Mouse (Mus musculus) lung, embryonic 16.5 days (tissue): Measurements from ENCODE around the gene Esd. TPM values are rescaled to one million over a fixed set of nuclear protein-coding genes. Genes with fewer than 3 reads are reported as not detected.

ENCODE experiments used
- ATAC-seq: fragments of 200-750 bp; cut with Nextera tagmentation; 2 replicates; pipeline ENCODE4 v1.8.0; 2017; ENCODE audit warnings: low read depth, mild to moderate bottlenecking, moderate library complexity
- H3K27ac ChIP-seq: fragments of 300-500 bp; sonication (generic); 2 replicates; pipeline ENCODE4 v1.5.1; 2014; ENCODE audit warnings: mild to moderate bottlenecking, control low read depth, low read length
- H3K27me3 ChIP-seq: fragments of 300-500 bp; sonication (generic); 2 replicates; pipeline ENCODE4 v1.6.1; 2014; ENCODE audit warnings: low read depth, low read length, mixed read lengths; ENCODE audit not compliant: control insufficient read depth, insufficient read depth
- H3K36me3 ChIP-seq: fragments of 300-500 bp; sonication (generic); 2 replicates; pipeline ENCODE4 v1.6.1; 2014; ENCODE audit warnings: low read length; ENCODE audit not compliant: control insufficient read depth, insufficient read depth
- H3K4me1 ChIP-seq: fragments of 300-500 bp; sonication (generic); replicated peaks from 2 replicates; pipeline ENCODE4 v1.6.1; 2014; ENCODE audit warnings: low read length, mixed read lengths; ENCODE audit not compliant: control insufficient read depth, insufficient read depth
- H3K4me2 ChIP-seq: fragments of 300-500 bp; sonication (generic); 2 replicates; pipeline ENCODE4 v1.6.1; 2014; ENCODE audit warnings: low read depth, low read length, control low read depth
- H3K4me3 ChIP-seq: fragments of 300-500 bp; sonication (generic); 2 replicates; pipeline ENCODE4 v1.5.1; 2014; ENCODE audit warnings: mild to moderate bottlenecking, low read length, control low read depth
- H3K9ac ChIP-seq: fragments of 300-500 bp; sonication (generic); 2 replicates; pipeline ENCODE4 v1.6.1; 2014; ENCODE audit warnings: low read length, control low read depth
- H3K9me3 ChIP-seq: fragments of 300-500 bp; sonication (generic); 2 replicates; pipeline ENCODE4 v1.6.1; 2016; ENCODE audit warnings: low read length; ENCODE audit not compliant: control insufficient read depth
- WGBS: fragments of 180-500 bp; shearing (Covaris S2); extraction: QIAGEN DNeasy Blood & Tissue Kit; methylation state at CpG from one replicate; pipeline ENCODE4 v1.1.7; 2014; 5-methylcytosine and 5-hydroxymethylcytosine counted together
- polyA plus RNA-seq: library from polyadenylated mRNA; unstranded; fragments of >200 nt; fragmentation: Nextera tagmentation; extraction: Ambion mirVana; gene quantifications from 2 replicates; pipeline ENCODE4 v1.2.1, GENCODE M21; 2015

The Esd gene
- polyA plus RNA-seq, 1 experiment from 2014 or later = 349 TPM

DNA sequence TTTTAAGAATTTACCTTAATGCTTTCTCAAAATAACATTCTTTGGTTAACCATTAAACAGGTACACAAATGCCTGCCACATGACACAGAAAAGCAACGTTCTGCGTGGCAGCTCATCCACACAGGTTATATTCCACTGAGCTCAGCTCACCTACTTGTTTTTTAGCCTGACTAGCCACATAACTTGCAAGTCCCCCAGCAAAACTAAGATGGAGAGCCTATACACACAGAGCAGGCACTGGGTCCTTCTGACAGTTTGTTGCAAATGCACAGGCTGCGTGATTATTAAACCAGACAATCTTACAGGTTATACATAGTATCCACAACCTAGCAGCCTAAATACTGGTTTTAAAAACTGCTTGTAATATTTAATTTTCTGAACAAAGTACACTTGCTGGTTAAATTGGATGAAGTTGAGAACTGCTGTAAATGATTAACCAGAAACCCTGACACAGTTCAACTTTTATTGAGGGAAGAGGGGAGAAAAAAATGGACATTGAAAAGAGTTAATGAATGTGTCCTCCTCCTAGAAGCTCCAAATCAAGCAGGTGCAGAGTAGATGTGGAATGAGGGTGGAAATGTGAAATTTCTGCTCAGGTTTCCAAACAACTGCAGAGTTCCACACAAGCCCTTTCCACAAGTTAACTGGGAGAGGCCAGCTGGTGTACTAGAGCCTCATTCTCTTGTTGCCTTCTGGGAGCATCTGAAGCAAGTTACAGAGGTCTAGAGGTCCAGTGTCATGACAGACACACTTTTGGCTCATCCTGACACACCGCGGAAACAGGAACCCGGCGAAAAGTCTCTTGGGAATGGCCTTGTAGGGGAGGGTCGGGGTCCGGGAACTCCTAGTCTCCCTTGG lies 647 bp upstream of the Esd start:
- WGBS = 22% methylated on average over 9 of the region's 9 CpGs
- Histone ChIP-seq H3K36me3 (peaks cover 2% of the 10 kb centered on the region), H3K4me2 (peak overlapping the region; percentile 78), H3K9me3 (no peaks in the 10 kb centered on the region), H3K4me1 (peaks cover 10% of the 10 kb centered on the region), H3K9ac (peak overlapping the region; percentile 55; the same call in 1 of the 2 replicates), H3K27me3 (no peaks in the 10 kb centered on the region), H3K27ac (peak overlapping the region; percentile 72), H3K4me3 (peak overlapping the region; percentile 77)
- ATAC-seq = no peak; the same call in 1 of the 2 replicates

GRCm38 (mm10) chr14:74733397-74733796 lies 1.3 kb downstream of the Esd start:
- no peak overlapping the region for H3K27ac ChIP-seq
- H3K9me3 ChIP-seq = no peaks in the 10 kb centered on the region
- ATAC-seq = no peak
- peak overlapping the region; percentile 46; the same call in 1 of the 2 replicates for H3K9ac ChIP-seq
- no peaks in the 10 kb centered on the region for H3K27me3 ChIP-seq
- H3K36me3 ChIP-seq = peaks cover 8% of the 10 kb centered on the region
- peak overlapping the region; percentile 59 for H3K4me2 ChIP-seq
- peak overlapping the region; percentile 77 for H3K4me3 ChIP-seq
- H3K4me1 ChIP-seq = peaks cover 10% of the 10 kb centered on the region
- WGBS = 48% methylated on average over 2 of the region's 2 CpGs

GRCm38 (mm10) chr14:74735471-74735870 lies 3.4 kb downstream of the Esd start:
- Histone ChIP-seq H3K9me3 (no peaks in the 10 kb centered on the region), H3K27ac (no peak overlapping the region), H3K36me3 (peaks cover 16% of the 10 kb centered on the region), H3K4me2 (no peak overlapping the region), H3K4me3 (no peak overlapping the region), H3K27me3 (no peaks in the 10 kb centered on the region), H3K9ac (no peak overlapping the region), H3K4me1 (peaks cover 10% of the 10 kb centered on the region)
- ATAC-seq = no peak
- 66% methylated on average over 6 of the region's 6 CpGs for WGBS

GRCm38 (mm10) chr14:74736850-74737249 lies 4.8 kb downstream of the Esd start:
- no peak for ATAC-seq
- peaks cover 23% of the 10 kb centered on the region for H3K36me3 ChIP-seq
- no peak overlapping the region for H3K4me3 ChIP-seq
- H3K27me3 ChIP-seq = no peaks in the 10 kb centered on the region
- H3K27ac ChIP-seq = no peak overlapping the region
- 96% methylated on average over 6 of the region's 6 CpGs for WGBS
- H3K4me1 ChIP-seq = peaks cover 10% of the 10 kb centered on the region
- H3K9me3 ChIP-seq = no peaks in the 10 kb centered on the region
- H3K9ac ChIP-seq = no peak overlapping the region
- no peak overlapping the region for H3K4me2 ChIP-seq

DNA sequence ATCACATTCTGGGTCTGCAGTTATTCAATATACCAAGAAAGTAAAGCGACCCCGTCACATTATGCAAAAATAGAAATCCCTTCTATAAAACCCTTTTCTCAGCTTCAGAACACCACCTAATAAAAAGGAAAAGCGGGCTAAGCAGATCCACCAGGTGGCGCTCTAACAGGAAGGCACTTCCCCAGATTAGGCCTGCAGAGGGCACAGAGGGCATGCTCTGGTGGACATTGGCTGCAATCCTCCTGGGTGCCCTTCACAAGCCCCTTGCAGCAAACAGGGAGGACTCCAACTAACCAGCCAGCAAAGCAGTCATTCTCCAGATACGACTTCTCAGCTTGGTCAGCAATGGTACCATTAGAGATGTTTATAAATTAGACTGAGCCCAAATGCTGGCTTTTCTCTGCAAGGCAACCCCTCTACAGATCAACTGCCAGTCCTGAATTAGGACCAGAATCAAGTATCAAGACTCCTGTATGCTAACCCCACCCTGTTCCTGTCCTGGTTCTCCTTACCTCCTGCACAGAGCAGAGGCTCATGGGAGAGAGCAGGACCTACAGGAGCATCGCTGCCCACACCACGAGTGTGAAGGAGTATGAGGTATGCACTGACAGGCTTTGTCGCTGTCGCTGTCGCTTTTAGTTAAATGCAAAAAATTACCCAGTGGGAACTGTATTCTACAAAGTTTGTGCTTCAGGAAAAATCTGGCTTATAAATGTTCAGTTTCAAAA lies 32.3 kb downstream of the Esd start:
- H3K4me3 ChIP-seq = no peak overlapping the region

GRCm38 (mm10) chr14:74767892-74768291 lies 35.8 kb downstream of the Esd start:
- H3K9ac ChIP-seq = no peak overlapping the region
- ATAC-seq = peak; percentile 84
- H3K36me3 ChIP-seq = peaks cover 15% of the 10 kb centered on the region

More for the DNA sequence above, 32.3 kb downstream of the Esd start:
- H3K4me1 ChIP-seq = 0 out of 2 replicates have a peak, but pooled peaks cover 4% of the 10 kb centered on the region
- no peak for ATAC-seq
- H3K9me3 ChIP-seq = no peaks in the 10 kb centered on the region
- no peak overlapping the region for H3K4me2 ChIP-seq
- H3K36me3 ChIP-seq = peaks cover 2% of the 10 kb centered on the region; the same call in 1 of the 2 replicates
- no peak overlapping the region for H3K27ac ChIP-seq
- H3K9ac ChIP-seq = no peak overlapping the region
- WGBS = 56% methylated on average over 10 of the region's 10 CpGs
- no peaks in the 10 kb centered on the region for H3K27me3 ChIP-seq

GRCm38 (mm10) chr14:74774046-74774619 lies 42.0 kb downstream of the Esd start:
- WGBS = 85% methylated on average over 10 of the region's 10 CpGs
- H3K36me3 ChIP-seq = peaks cover 16% of the 10 kb centered on the region
- no peak overlapping the region for H3K9ac ChIP-seq
- no peak for ATAC-seq
- H3K4me2 ChIP-seq = no peak overlapping the region
- H3K4me1 ChIP-seq = no peaks in the 10 kb centered on the region
- H3K4me3 ChIP-seq = no peak overlapping the region
- H3K27ac ChIP-seq = no peak overlapping the region
- H3K27me3 ChIP-seq = no peaks in the 10 kb centered on the region
- no peaks in the 10 kb centered on the region for H3K9me3 ChIP-seq

More at GRCm38 (mm10) chr14:74767892-74768291, 35.8 kb downstream of the Esd start:
- Histone ChIP-seq H3K4me1 (0 out of 2 replicates have a peak, but pooled peaks cover 4% of the 10 kb centered on the region), H3K27ac (no peak overlapping the region), H3K4me3 (no peak overlapping the region), H3K9me3 (no peaks in the 10 kb centered on the region), H3K27me3 (no peaks in the 10 kb centered on the region), H3K4me2 (no peak overlapping the region)
- WGBS = 39% methylated on average over 1 of the region's 1 CpGs

DNA sequence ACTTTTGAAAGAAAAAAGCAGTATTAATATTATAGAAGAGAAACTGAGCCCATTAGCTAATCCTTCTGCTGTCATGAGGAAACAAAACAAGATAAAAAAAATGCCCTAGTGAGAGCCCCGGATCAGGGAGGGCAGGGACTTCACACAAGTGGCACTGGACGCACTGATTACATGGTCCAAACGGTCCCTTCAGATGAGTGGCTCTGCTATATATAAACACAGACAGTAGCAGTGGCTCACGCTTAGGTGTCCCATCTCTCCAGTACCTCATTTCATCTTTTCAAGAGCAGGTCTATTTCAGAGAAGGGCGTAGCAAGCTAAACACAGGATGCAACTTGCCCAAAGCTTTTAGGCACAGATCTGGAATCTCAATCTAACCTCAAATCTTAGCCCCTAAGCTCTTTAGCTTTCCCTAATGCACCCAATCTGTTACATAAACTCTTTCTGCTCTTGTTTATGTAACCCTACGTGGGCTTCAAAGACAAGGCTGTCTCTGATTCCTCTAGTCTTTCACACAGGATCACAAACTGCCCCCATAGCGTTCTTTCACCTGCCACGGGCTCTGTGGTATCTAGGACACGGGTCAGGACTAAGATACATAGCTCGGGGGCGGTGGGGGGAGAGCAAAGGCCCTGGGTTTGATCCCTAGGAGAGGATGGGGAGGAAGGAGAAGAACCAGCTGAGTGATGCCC lies 52.3 kb downstream of the Esd start:
- H3K27ac ChIP-seq = no peak overlapping the region
- ATAC-seq = no peak
- WGBS = 59% methylated on average over 11 of the region's 11 CpGs
- no peak overlapping the region for H3K4me3 ChIP-seq
- peaks cover 11% of the 10 kb centered on the region for H3K36me3 ChIP-seq
- no peaks in the 10 kb centered on the region for H3K9me3 ChIP-seq
- no peak overlapping the region for H3K4me2 ChIP-seq
- no peaks in the 10 kb centered on the region for H3K27me3 ChIP-seq
- H3K9ac ChIP-seq = no peak overlapping the region
- H3K4me1 ChIP-seq = no peaks in the 10 kb centered on the region
